Mouse (Mus musculus) forebrain, embryonic 12.5 days (tissue): ENCODE measurements around the gene Mobp. TPM values are rescaled to one million over a fixed set of nuclear protein-coding genes. Genes with fewer than 3 reads are reported as not detected.

ENCODE experiments used
- polyA plus RNA-seq: library from polyadenylated mRNA; unstranded; fragments of >200 nt; fragmentation: Nextera tagmentation; extraction: Ambion mirVana; gene quantifications from 2 replicates; pipeline ENCODE4 v1.2.1, GENCODE M21; 2016

The Mobp gene
- polyA plus RNA-seq, 1 experiment from 2014 or later, result 1.7 TPM

Other genes starting within 250 kb of the Mobp start
- gene Gorasp1, start 212.1 kb upstream of the Mobp start, polyA plus RNA-seq, result 23.1 and 27.7 TPM in 2 replicates
- gene Ttc21a, start 212.1 kb upstream of the Mobp start, polyA plus RNA-seq, result 0.24 and 0.36 TPM in 2 replicates
- gene Csrnp1, start 165.0 kb upstream of the Mobp start, polyA plus RNA-seq, result 1.7 and 2.2 TPM in 2 replicates
- gene Xirp1, start 126.1 kb upstream of the Mobp start, polyA plus RNA-seq, result 0.04 TPM in 1 of 2 replicates, not detected in the other
- 5.1 TPM in 2 replicates for gene Cx3cr1, start 79.8 kb upstream of the Mobp start, polyA plus RNA-seq
- not detected in 2 replicates for gene Ccr8, start 57.6 kb upstream of the Mobp start, polyA plus RNA-seq
- gene Slc25a38, start 39.3 kb upstream of the Mobp start, polyA plus RNA-seq, result 28.6 and 32.7 TPM in 2 replicates
- gene Rpsa, start 22.0 kb upstream of the Mobp start, polyA plus RNA-seq, result 997 and 1,048 TPM in 2 replicates
- gene Myrip, start 151.8 kb downstream of the Mobp start, polyA plus RNA-seq, result 0.78 and 0.96 TPM in 2 replicates